Mouse (Mus musculus) C2C12 (cell line): ENCODE results near the gene Nhej1.

Experiments used
- CEBPB ChIP-seq: IDR thresholded peaks from one replicate; pipeline ENCODE4 v1.6.1; 2011; ENCODE audit warnings: low read depth, mild to moderate bottlenecking, control low read depth, moderate library complexity
- CTCF ChIP-seq: IDR thresholded peaks from one replicate; pipeline ENCODE4 v1.5.1; 2011; ENCODE audit not compliant: control insufficient read depth, insufficient read depth, insufficient read length
- MAX ChIP-seq: IDR thresholded peaks from one replicate; pipeline ENCODE4 v1.6.1; 2011; ENCODE audit warnings: mild to moderate bottlenecking, control low read depth
- MYOG ChIP-seq: IDR thresholded peaks from one replicate; pipeline ENCODE4 v1.6.1; 2011; ENCODE audit not compliant: control insufficient read depth, insufficient read length; ENCODE audit errors: extremely low read depth
- USF1 ChIP-seq: IDR thresholded peaks from one replicate; pipeline ENCODE4 v1.6.1; 2011; ENCODE audit warnings: low read depth, mild to moderate bottlenecking, control low read depth, moderate library complexity

DNA sequence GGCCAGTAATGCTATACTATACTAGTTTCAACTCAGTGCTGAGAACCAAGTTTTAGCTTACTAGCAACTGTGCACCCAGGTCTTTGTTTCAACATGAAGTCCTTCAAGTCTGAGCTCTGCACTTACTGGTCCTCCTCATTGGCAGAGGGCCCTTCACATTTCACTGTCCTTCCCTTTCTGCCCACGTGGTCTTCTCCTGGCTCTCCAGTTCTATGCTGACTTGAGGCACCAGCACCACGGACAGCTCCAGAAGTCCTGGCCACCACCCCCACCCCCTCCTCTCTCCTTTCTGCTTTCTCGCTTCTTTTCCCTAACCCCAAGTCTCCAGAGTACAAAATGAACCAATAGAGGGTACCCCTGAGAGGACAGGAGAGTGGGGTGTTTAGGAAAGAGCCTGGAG is 185.2 kb downstream of the Nhej1 start:
- no peak for TF ChIP-seq CTCF
- TF ChIP-seq MYOG = no peak
- TF ChIP-seq CEBPB = no peak
- TF ChIP-seq USF1 = peak; percentile 29
- TF ChIP-seq MAX = no peak
